Mouse (Mus musculus) embryonic facial prominence, embryonic 14.5 days (tissue): Measurements from ENCODE around the gene Trp53i11. TPM values are rescaled to one million over a fixed set of nuclear protein-coding genes. Genes with fewer than 3 reads are reported as not detected.

Experiments
- ATAC-seq: fragments of 200-750 bp; cut with Nextera tagmentation; 2 replicates; pipeline ENCODE4 v1.8.0; 2017; ENCODE audit warnings: low read depth, moderate number of reproducible peaks, moderate TSS enrichment
- DNase-seq: peaks from one replicate; pipeline ENCODE4 v3.0.0-alpha.2; 2015; ENCODE audit warnings: low spot score
- H3K27ac ChIP-seq: fragments of 300-500 bp; sonication (generic); replicated peaks from 2 replicates; pipeline ENCODE4 v1.5.1; 2014; ENCODE audit warnings: low read depth, mild to moderate bottlenecking, low read length, moderate library complexity
- H3K27me3 ChIP-seq: fragments of 300-500 bp; sonication (generic); replicated peaks from 2 replicates; pipeline ENCODE4 v1.6.1; 2014; ENCODE audit warnings: low read length; ENCODE audit not compliant: control insufficient read depth, insufficient read depth
- H3K36me3 ChIP-seq: fragments of 300-500 bp; sonication (generic); 2 replicates; pipeline ENCODE4 v1.6.1; 2014; ENCODE audit warnings: low read length, mixed read lengths; ENCODE audit not compliant: control insufficient read depth, insufficient read depth
- H3K4me1 ChIP-seq: fragments of 300-500 bp; sonication (generic); 2 replicates; pipeline ENCODE4 v1.6.1; 2014; ENCODE audit warnings: antibody characterized with exemption, low read length; ENCODE audit not compliant: control insufficient read depth, insufficient read depth
- H3K4me2 ChIP-seq: fragments of 300-500 bp; sonication (generic); 2 replicates; pipeline ENCODE4 v1.6.1; 2014; ENCODE audit warnings: low read depth, mild to moderate bottlenecking, low read length, moderate library complexity, mixed read lengths
- H3K4me3 ChIP-seq: fragments of 300-500 bp; sonication (generic); 2 replicates; pipeline ENCODE4 v1.5.1; 2014; ENCODE audit warnings: low read depth, mild to moderate bottlenecking, low read length
- H3K9ac ChIP-seq: fragments of 300-500 bp; sonication (generic); 2 replicates; pipeline ENCODE4 v1.6.1; 2014; ENCODE audit warnings: low read depth, mild to moderate bottlenecking, low read length, moderate library complexity, mixed read lengths
- H3K9me3 ChIP-seq: fragments of 300-500 bp; sonication (generic); 2 replicates; pipeline ENCODE4 v1.6.1; 2016; ENCODE audit warnings: low read length; ENCODE audit not compliant: control insufficient read depth
- WGBS: fragments of 180-500 bp; shearing (Covaris S2); extraction: QIAGEN DNeasy Blood & Tissue Kit; methylation state at CpG from one replicate; pipeline ENCODE4 v1.1.7; 2014; 5-methylcytosine and 5-hydroxymethylcytosine counted together
- polyA plus RNA-seq: library from polyadenylated mRNA; unstranded; fragments of >200 nt; fragmentation: Nextera tagmentation; extraction: Ambion mirVana; gene quantifications from 2 replicates; pipeline ENCODE4 v1.2.1, GENCODE M21; 2014

Gene Trp53i11
- 33.6 and 37.5 TPM in 2 replicates for polyA plus RNA-seq

- under 1% methylated on average over 39 of the region's 69 CpGs for WGBS
These were observed at the start of gene Trp53i11 for GRCm38 (mm10) chr2:93187323-93187996. Trp53i11 (plus strand) TSS chr2:93187548.

GRCm38 (mm10) chr2:93139476-93139875, 47.9 kb upstream of the Trp53i11 start:
- Histone ChIP-seq H3K9me3 (no peaks in the 10 kb centered on the region), H3K27ac (no peak overlapping the region), H3K27me3 (no peaks in the 10 kb centered on the region), H3K4me2 (no peak overlapping the region), H3K9ac (no peak overlapping the region), H3K4me1 (no peaks in the 10 kb centered on the region), H3K4me3 (no peak overlapping the region), H3K36me3 (no peaks in the 10 kb centered on the region)
- WGBS, result 89% methylated on average over 7 of the region's 7 CpGs
- ATAC-seq (no peak), DNase-seq (no peak)

More at GRCm38 (mm10) chr2:93187323-93187996, at the start of gene Trp53i11:
- Histone ChIP-seq H3K9ac (peak within 1 kb of the TSS; percentile 72), H3K4me1 (0 out of 2 replicates have a peak, but pooled peaks cover 4% of the 10 kb centered on the region), H3K4me3 (peak within 1 kb of the TSS; percentile 68), H3K27me3 (0 out of 2 replicates have a peak, but pooled peaks cover 7% of the 10 kb centered on the region), H3K4me2 (peak within 1 kb of the TSS; percentile 96), H3K36me3 (no peaks in the 10 kb centered on the region), H3K9me3 (no peaks in the 10 kb centered on the region), H3K27ac (peak within 1 kb of the TSS; percentile 56)
- ATAC-seq (peak; percentile 92), DNase-seq (peak; percentile 90)

- Histone ChIP-seq H3K4me2 (no peak overlapping the region), H3K36me3 (no peaks in the 10 kb centered on the region), H3K9me3 (no peaks in the 10 kb centered on the region), H3K27me3 (no peaks in the 10 kb centered on the region), H3K27ac (no peak overlapping the region), H3K4me1 (no peaks in the 10 kb centered on the region), H3K9ac (no peak overlapping the region), H3K4me3 (no peak overlapping the region)
- DNase-seq, result no peak
- ATAC-seq, result peak; percentile 41; the same call in 1 of the 2 replicates
- 62% methylated on average over 3 of the region's 3 CpGs for WGBS
These were observed 46.0 kb upstream of the Trp53i11 start for GRCm38 (mm10) chr2:93141329-93141728.

GRCm38 (mm10) chr2:93142616-93143015, 44.7 kb upstream of the Trp53i11 start:
- ATAC-seq (no peak), DNase-seq (peak; percentile 39)
- Histone ChIP-seq H3K9ac (no peak overlapping the region), H3K4me2 (no peak overlapping the region), H3K36me3 (no peaks in the 10 kb centered on the region), H3K4me1 (no peaks in the 10 kb centered on the region), H3K27me3 (no peaks in the 10 kb centered on the region; the same call in 1 of the 2 replicates), H3K4me3 (no peak overlapping the region), H3K27ac (no peak overlapping the region), H3K9me3 (no peaks in the 10 kb centered on the region)
- WGBS, result 67% methylated on average over 7 of the region's 7 CpGs

GRCm38 (mm10) chr2:93144126-93144525, 43.2 kb upstream of the Trp53i11 start:
- Histone ChIP-seq H3K4me2 (no peak overlapping the region), H3K4me1 (no peaks in the 10 kb centered on the region), H3K36me3 (no peaks in the 10 kb centered on the region), H3K9me3 (no peaks in the 10 kb centered on the region), H3K4me3 (no peak overlapping the region), H3K27me3 (no peaks in the 10 kb centered on the region; the same call in 1 of the 2 replicates), H3K9ac (no peak overlapping the region), H3K27ac (no peak overlapping the region)
- DNase-seq (no peak), ATAC-seq (no peak)
- 91% methylated on average over 3 of the region's 3 CpGs for WGBS

- Histone ChIP-seq H3K27me3 (no peaks in the 10 kb centered on the region; the same call in 1 of the 2 replicates), H3K36me3 (no peaks in the 10 kb centered on the region), H3K27ac (no peak overlapping the region), H3K9me3 (no peaks in the 10 kb centered on the region), H3K9ac (no peak overlapping the region), H3K4me1 (no peaks in the 10 kb centered on the region), H3K4me3 (no peak overlapping the region), H3K4me2 (no peak overlapping the region)
- 61% methylated on average over 2 of the region's 2 CpGs for WGBS
- ATAC-seq (no peak), DNase-seq (no peak)
These were observed 37.3 kb upstream of the Trp53i11 start for GRCm38 (mm10) chr2:93150009-93150408.

GRCm38 (mm10) chr2:93150673-93151450, 36.5 kb upstream of the Trp53i11 start:
- no peak overlapping the region for H3K27ac ChIP-seq
- H3K9me3 ChIP-seq, result no peaks in the 10 kb centered on the region
- H3K4me1 ChIP-seq, result no peaks in the 10 kb centered on the region
- H3K9ac ChIP-seq, result no peak overlapping the region
- ATAC-seq (no peak), DNase-seq (no peak)
- no peaks in the 10 kb centered on the region for H3K36me3 ChIP-seq
- H3K4me2 ChIP-seq, result no peak overlapping the region
- 69% methylated on average over 9 of the region's 9 CpGs for WGBS
- no peak overlapping the region for H3K4me3 ChIP-seq
- no peaks in the 10 kb centered on the region; the same call in 1 of the 2 replicates for H3K27me3 ChIP-seq

- 69% methylated on average over 6 of the region's 6 CpGs for WGBS
- no peak overlapping the region for H3K4me2 ChIP-seq
- no peak overlapping the region for H3K9ac ChIP-seq
- DNase-seq, result no peak
- H3K4me1 ChIP-seq, result no peaks in the 10 kb centered on the region
- ATAC-seq, result no peak
- H3K36me3 ChIP-seq, result no peaks in the 10 kb centered on the region
- H3K27me3 ChIP-seq, result no peaks in the 10 kb centered on the region
- H3K9me3 ChIP-seq, result no peaks in the 10 kb centered on the region
- no peak overlapping the region for H3K27ac ChIP-seq
- H3K4me3 ChIP-seq, result no peak overlapping the region
These were observed 35.2 kb upstream of the Trp53i11 start for GRCm38 (mm10) chr2:93152191-93152601.
